Mouse (Mus musculus) ES-E14 (cell line): ENCODE results near the gene Vps33b. TPM values are rescaled to one million over a fixed set of nuclear protein-coding genes. Genes with fewer than 3 reads are reported as not detected.

Experiments
- DNase-seq: peaks from one replicate; pipeline ENCODE4 v3.0.0-alpha.2; 2013; ENCODE audit warnings: low read depth, low spot score
- H3K27ac ChIP-seq: 2 replicates; pipeline ENCODE4 v1.5.1; 2012; ENCODE audit warnings: low read depth, mild to moderate bottlenecking, low read length, moderate library complexity, mixed read lengths; ENCODE audit not compliant: poor library complexity, insufficient read depth, severe bottlenecking
- H3K36me3 ChIP-seq: 2 replicates; pipeline ENCODE4 v1.6.1; 2012; ENCODE audit warnings: mild to moderate bottlenecking, low read length, moderate library complexity, mixed read lengths; ENCODE audit not compliant: control insufficient read depth, poor library complexity, insufficient read depth, severe bottlenecking
- H3K4me1 ChIP-seq, 2 experiments: fragments of 150-350 bp in 1 of 2; sonication (generic) in 1 of 2; 2 replicates each; pipeline ENCODE4 v1.6.1; 2012; ENCODE audit warnings: low read length in 2 of 2, mild to moderate bottlenecking in 1 of 2, mixed read lengths in 1 of 2; ENCODE audit not compliant: control insufficient read depth in 2 of 2, insufficient read depth in 2 of 2, poor library complexity in 1 of 2
- H3K4me3 ChIP-seq, 2 experiments: fragments of 150-350 bp in 1 of 2; sonication (generic) in 1 of 2; 2 replicates each; pipeline ENCODE4 v1.5.1; 2012; ENCODE audit warnings: low read length in 2 of 2, low read depth in 1 of 2, mild to moderate bottlenecking in 1 of 2, mixed read lengths in 1 of 2; ENCODE audit not compliant: insufficient read depth in 1 of 2, poor library complexity in 1 of 2, severe bottlenecking in 1 of 2
- H3K9ac ChIP-seq: 2 replicates; pipeline ENCODE4 v1.6.1; 2012; ENCODE audit warnings: low read depth, mild to moderate bottlenecking, low read length, mixed read lengths; ENCODE audit not compliant: poor library complexity, insufficient read depth, severe bottlenecking
- H3K9me3 ChIP-seq: fragments of 150-350 bp; sonication (generic); 2 replicates; pipeline ENCODE4 v1.6.1; 2012; ENCODE audit warnings: low read depth, mild to moderate bottlenecking, low read length; ENCODE audit not compliant: control insufficient read depth, insufficient read depth
- CHD2 ChIP-seq: IDR thresholded peaks from 2 replicates; pipeline ENCODE4 v1.6.1; 2014; ENCODE audit warnings: mild to moderate bottlenecking, low read depth, low read length, inconsistent platforms
- HCFC1 ChIP-seq: IDR thresholded peaks from 2 replicates; pipeline ENCODE4 v1.6.1; 2012; ENCODE audit warnings: low read length, inconsistent platforms, borderline replicate concordance; ENCODE audit not compliant: insufficient read depth
- MAFK ChIP-seq: IDR thresholded peaks from 2 replicates; pipeline ENCODE4 v1.6.1; 2014; ENCODE audit warnings: mild to moderate bottlenecking, low read depth, low read length, inconsistent platforms; ENCODE audit not compliant: insufficient read depth
- ZC3H11A ChIP-seq: IDR thresholded peaks from 2 replicates; pipeline ENCODE4 v1.6.1; 2012; ENCODE audit warnings: low read depth, mild to moderate bottlenecking, inconsistent platforms, low read length, borderline replicate concordance
- ZNF384 ChIP-seq: IDR thresholded peaks from 2 replicates; pipeline ENCODE4 v1.6.1; 2012; ENCODE audit warnings: low read depth, low read length, inconsistent platforms
- in situ Hi-C, 2 experiments: fragments of 600-800 bp; cut with MboI; formaldehyde crosslinking; loops; one replicate each; pipeline ENCODE4 v1.15.1; 2025; ENCODE audit warnings: low sequenced_read_pairs in 2 of 2, inconsistent platforms in 1 of 2; ENCODE audit not compliant: unreplicated experiment in 2 of 2
- total RNA-seq: library from RNA; depleted of rRNA; stranded (reverse); fragments of 300-350 nt; gene quantifications from 2 replicates; pipeline ENCODE4 v1.2.3, GENCODE M21; 2012

Vps33b gene
- total RNA-seq, 1 experiment = 21.1 TPM

- Histone ChIP-seq H3K4me3 (no peak overlapping the region), H3K4me1 (peaks cover 0 to 7% of the 10 kb centered on the region in 2 experiments), H3K36me3 (peaks cover 29% of the 10 kb centered on the region), H3K27ac (no peak overlapping the region), H3K9ac (no peak overlapping the region), H3K9me3 (no peaks in the 10 kb centered on the region)
- in situ Hi-C loops = no loop called here
- TF ChIP-seq ZNF384 (no peak), CHD2 (no peak), ZC3H11A (no peak), HCFC1 (no peak), MAFK (no peak)
- DNase-seq = no peak
Observed at GRCm38 (mm10) chr7:80230196-80230595, 39.3 kb upstream of the Vps33b start.

GRCm38 (mm10) chr7:80231971-80232488 is 37.4 kb upstream of the Vps33b start:
- H3K4me3 ChIP-seq = peak overlapping the region; percentile 80 to 87
- peak overlapping the region; percentile 45 for H3K27ac ChIP-seq
- no peaks in the 10 kb centered on the region for H3K9me3 ChIP-seq
- peak overlapping the region; percentile 77 for H3K9ac ChIP-seq
- DNase-seq = peak; percentile 56
- TF ChIP-seq ZC3H11A (no peak), HCFC1 (peak; percentile 15; the same call in 1 of the 2 replicates)
- H3K36me3 ChIP-seq = peaks cover 15% of the 10 kb centered on the region
- peaks cover 0 to 7% of the 10 kb centered on the region in 2 experiments for H3K4me1 ChIP-seq
- in situ Hi-C loops = no loop called here

GRCm38 (mm10) chr7:80232489-80233029 is 36.9 kb upstream of the Vps33b start, which contains the start of the genes Cib1 and Gdpgp1:
Gene Cib1, minus strand, starts transcription at chr7:80232813.
Gene Gdpgp1, plus strand, starts transcription at chr7:80232865.
- peak; percentile 95 for DNase-seq
- peaks cover 10% of the 10 kb centered on the region for H3K36me3 ChIP-seq
- H3K4me1 ChIP-seq = peaks cover 0 to 7% of the 10 kb centered on the region in 2 experiments
- in situ Hi-C loops = no loop called here
- H3K27ac ChIP-seq = peak within 1 kb of the TSS; percentile 45
- no peaks in the 10 kb centered on the region for H3K9me3 ChIP-seq
- TF ChIP-seq HCFC1 (peak; percentile 57; the same call in 1 of the 2 replicates), ZNF384 (no peak), ZC3H11A (no peak), MAFK (no peak)
- peak within 1 kb of the TSS; percentile 80 to 87 for H3K4me3 ChIP-seq
- H3K9ac ChIP-seq = peak within 1 kb of the TSS; percentile 77

- Histone ChIP-seq H3K36me3 (peaks cover 3% of the 10 kb centered on the region; the same call in 1 of the 2 replicates), H3K4me1 (peaks cover 0 to 6% of the 10 kb centered on the region in 2 experiments), H3K9ac (peak overlapping the region; percentile 9; the same call in 1 of the 2 replicates), H3K9me3 (no peaks in the 10 kb centered on the region), H3K27ac (no peak overlapping the region), H3K4me3 (peak overlapping the region; percentile 20 to 41)
- in situ Hi-C loops = no loop called here
- no peak for DNase-seq
- TF ChIP-seq ZC3H11A (no peak), ZNF384 (no peak), CHD2 (no peak), HCFC1 (no peak), MAFK (no peak)
Observed at GRCm38 (mm10) chr7:80233799-80234198, 35.6 kb upstream of the Vps33b start.
